Mouse (Mus musculus) CD4-positive, CD25-positive, alpha-beta regulatory T cell, adult 2 months (primary cell): ENCODE data around the gene Gm8281.
A peak's percentile ranks its signal among the peaks of the same experiment; 100 is the strongest.
"Not testable (repeated sequence)": the region's sequence is repeated elsewhere in the genome, so short reads cannot be mapped to it uniquely, and the experiment has no call there.

ENCODE experiments used
- DNase-seq: peaks from one replicate; pipeline ENCODE4 v3.0.0-alpha.2; 2012; ENCODE audit warnings: low read depth, low spot score

Gm8281 gene

DNA sequence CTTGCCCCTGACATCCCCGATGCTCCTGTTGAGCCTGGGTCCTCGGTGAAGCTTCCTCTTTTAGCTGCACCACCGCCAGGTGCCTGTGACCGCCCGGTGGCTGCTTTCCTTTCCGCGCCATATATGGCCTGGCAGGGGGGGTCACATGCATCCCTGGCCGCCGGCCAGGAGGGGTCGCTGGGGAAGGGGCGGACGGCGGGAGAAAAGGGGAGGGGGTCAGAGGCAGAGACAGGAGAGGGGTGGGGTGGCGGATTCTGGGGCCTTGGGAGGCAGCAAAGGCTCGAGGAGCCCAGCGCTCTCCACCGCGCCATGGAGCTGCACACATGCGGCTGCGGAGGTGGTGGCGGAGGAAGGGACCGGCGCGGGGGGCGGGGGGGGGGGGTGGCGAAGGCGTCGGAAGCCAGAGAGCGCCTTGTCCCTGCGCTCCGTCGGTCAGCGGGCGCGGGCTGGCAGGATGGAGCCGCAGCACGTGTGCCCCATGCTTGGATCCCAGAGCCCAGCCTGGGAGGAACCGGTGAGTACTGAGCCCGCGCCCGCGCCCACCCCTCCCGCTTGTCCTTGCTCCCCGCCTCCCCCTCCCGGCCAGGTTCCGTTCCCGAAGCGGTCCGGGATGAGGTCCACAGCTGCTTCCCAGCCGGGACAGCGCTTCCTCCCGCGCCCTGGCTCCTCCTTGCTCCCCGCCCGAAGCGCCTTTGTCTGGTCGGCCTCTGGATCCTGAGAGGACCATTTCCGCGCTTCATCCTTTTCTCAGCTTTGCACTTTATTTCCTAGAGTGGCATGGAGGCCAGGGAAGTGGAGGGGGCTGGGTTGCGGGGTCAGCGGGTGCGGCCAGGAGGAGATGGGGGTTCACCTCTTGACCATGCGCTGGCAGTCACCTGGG, at the start of gene Gm8281:
Gene Gm8281, plus strand, starts transcription at position 430 of the 880 bp plus-strand sequence.
- DNase-seq = peak; percentile 6

DNA sequence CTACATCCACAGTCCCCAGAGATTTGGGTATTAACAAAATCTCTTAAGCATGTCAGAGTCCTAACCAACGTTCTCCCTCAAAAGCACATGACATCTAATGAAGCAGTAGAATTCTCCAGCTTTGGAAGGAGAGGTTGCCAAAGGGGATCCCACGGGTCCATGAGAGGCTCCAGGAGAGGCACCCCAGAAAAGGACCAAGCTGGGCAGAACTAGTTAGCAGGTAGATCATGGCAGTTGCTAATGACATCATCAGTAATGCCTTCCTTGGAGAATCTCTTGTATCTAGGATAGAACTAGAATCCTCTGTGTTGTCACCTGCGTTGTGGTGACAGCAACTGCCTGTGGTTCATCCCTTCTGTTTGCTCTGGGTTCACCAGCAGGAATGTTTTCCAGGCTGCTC, 20.5 kb upstream of the Gm8281 start, which contains the start of gene 4930555G01Rik:
Gene 4930555G01Rik, plus strand, starts transcription at position 301 of the 400 bp plus-strand sequence.
- DNase-seq = not testable (repeated sequence)

GRCm38 (mm10) chr14:5131219-5131618, 60.4 kb downstream of the Gm8281 start, which contains the start of gene Gm8279:
Gm8279 (plus strand) TSS chr14:5131519.
- not testable (repeated sequence) for DNase-seq
